Mouse (Mus musculus): ENCODE measurements around the gene Tiam1.

Gene Tiam1

GRCm38 (mm10) chr16:90143760-90144516 is at the start of gene Tiam1:
Gene Tiam1, minus strand, starts transcription at chr16:90143769.
- peak; percentile 93 for DNase-seq (ENCODE audit: low spot score)

- DNase-seq (ENCODE audit: low spot score), result no peak
These were observed 47.7 kb upstream of the Tiam1 start for GRCm38 (mm10) chr16:90191289-90191688.

DNA sequence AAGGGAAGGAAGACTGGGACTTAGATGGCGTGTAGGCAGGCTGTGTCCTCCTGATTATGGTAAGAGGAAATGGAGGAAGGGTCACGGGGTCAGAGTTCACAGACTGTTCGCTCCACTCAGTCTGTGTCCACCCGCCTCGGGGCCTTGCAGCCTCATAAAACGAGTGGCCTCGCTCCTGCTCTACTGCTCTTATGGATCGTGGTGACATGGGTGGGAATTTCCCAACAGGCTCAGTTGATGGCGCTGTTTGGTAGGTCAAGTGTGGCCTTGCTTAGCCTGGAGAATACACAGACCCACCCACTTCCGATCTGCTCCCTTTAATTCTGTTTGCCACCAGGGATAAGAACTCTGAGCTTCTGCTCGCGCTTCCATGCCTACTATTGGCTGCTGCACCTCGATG is 43.9 kb upstream of the Tiam1 start:
- no peak for DNase-seq (ENCODE audit: low spot score)

- peak; percentile 70 for DNase-seq (ENCODE audit: low spot score)
These were observed 42.5 kb upstream of the Tiam1 start for GRCm38 (mm10) chr16:90185928-90186588.

- DNase-seq (ENCODE audit: low spot score), result no peak
These were observed 40.6 kb upstream of the Tiam1 start for GRCm38 (mm10) chr16:90184135-90184534.

DNA sequence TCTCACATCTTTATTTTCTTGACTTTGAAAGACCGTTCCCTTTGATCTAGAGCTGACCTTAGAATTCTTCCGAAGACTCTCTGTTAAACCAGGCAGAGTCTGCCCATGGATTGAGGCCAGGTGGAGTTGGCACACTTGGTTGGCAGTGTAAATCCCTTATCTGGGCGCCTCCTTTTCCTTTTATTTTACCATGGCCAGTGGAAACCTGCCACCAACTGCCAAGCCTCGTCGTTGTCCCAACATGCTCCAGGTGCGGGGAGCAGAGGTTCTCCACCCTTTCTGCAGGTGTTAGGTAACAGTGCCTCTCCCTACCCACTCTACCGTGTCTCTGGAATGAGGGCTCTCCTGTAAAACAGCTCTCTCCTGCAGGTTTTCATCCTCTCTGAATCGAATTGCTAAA is 38.1 kb upstream of the Tiam1 start:
- DNase-seq (ENCODE audit: low spot score), result peak; percentile 33

GRCm38 (mm10) chr16:90180975-90181374 is 37.4 kb upstream of the Tiam1 start:
- DNase-seq (ENCODE audit: low spot score), result no peak

DNA sequence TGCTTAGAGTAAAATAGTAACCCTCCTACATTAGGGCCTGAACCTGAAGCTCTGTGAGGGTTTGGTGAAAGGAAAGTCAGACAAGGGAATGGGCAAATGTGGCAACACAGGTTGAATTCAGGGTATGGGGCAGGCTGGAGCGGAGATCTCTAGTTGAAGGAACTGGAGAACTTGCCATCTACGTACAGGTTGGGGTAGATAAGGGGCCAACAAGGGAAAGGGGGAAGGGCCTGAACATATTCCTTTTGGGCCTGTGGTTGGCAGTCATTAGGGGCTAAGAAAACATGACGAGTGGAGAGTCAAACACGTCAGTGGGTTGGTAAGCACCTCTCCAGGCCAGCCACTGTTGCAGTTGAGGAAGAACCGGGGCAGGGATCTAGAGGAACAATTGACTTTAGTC is 36.3 kb upstream of the Tiam1 start:
- no peak for DNase-seq (ENCODE audit: low spot score)

DNA sequence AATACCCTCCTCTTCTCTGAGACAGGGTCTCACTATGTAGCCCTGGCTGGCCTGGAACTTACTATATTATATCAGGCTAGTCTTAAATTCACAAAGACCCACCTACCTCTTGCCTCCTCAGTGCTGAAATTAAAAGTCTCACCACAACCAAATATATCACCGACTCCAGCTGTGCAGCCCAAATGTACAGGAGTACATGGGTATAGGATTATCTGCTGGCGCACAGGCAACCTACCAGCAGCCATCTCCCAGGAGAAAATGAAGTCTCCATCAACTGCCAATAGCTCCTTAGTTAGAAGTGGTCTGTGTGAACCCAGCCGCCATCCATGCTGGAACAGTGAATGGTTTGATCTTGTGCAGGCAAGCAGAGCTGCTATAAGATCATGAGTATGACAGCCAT is 34.8 kb upstream of the Tiam1 start:
- no peak for DNase-seq (ENCODE audit: low spot score)

GRCm38 (mm10) chr16:90177425-90177824 is 33.9 kb upstream of the Tiam1 start:
- no peak for DNase-seq (ENCODE audit: low spot score)

DNA sequence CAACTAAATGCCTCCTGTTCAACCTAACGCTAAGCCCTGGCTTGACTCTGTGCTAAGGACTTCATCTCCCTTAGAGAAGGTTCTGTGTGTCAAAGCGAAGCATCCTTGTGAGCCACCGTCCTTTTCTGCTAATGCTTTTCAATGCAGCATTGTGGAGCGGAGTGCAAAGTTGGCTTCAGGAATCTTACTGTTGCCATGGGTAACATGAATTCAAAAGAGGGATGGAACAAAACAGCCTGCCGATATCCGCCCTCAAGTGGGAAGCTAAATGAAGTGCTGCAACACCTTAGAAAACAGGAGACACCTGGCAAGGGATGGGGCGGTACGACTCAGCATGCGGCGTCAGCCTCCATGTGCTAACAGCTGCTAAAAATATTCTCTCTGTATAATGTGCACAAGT is 32.9 kb upstream of the Tiam1 start:
- no peak for DNase-seq (ENCODE audit: low spot score)

DNA sequence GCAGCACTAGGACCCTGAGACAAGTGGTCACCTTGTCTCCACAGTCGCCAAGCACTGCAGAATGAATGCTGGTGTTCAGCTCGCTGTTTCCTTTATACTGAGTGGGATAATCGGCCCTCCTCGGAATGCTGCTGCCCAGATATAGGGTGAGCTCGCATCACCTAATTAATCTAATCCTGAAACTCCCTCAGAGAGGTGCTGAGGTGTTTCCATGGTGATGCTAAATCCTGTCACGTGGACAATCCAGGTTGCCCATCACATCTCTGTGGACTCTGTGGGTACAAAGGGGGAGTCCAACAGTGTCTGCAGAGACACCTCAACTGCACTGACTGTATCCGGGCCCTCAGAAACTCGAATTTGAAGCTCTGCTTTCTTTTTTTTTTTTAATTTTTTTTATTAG is 27.8 kb upstream of the Tiam1 start:
- no peak for DNase-seq (ENCODE audit: low spot score)

DNA sequence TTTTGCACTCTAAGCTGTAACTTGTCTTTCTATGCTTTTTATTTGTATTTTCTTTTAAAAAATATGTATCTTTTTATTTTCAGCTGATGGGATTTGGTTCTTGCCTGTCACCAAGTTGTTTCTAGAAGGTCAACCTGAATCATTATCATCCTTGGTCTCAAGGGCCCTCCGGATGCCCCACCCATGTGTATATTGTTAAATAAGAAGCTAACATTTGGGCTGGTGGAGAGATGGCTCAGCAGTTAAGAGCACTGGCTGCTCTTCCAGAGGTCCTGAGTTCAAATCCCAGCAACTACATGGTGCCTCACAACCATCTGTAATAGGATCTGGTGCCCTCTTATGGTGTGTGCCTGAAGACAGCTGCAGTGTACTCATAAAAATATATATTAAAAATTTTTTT is 27.1 kb upstream of the Tiam1 start:
- no peak for DNase-seq (ENCODE audit: low spot score)

DNA sequence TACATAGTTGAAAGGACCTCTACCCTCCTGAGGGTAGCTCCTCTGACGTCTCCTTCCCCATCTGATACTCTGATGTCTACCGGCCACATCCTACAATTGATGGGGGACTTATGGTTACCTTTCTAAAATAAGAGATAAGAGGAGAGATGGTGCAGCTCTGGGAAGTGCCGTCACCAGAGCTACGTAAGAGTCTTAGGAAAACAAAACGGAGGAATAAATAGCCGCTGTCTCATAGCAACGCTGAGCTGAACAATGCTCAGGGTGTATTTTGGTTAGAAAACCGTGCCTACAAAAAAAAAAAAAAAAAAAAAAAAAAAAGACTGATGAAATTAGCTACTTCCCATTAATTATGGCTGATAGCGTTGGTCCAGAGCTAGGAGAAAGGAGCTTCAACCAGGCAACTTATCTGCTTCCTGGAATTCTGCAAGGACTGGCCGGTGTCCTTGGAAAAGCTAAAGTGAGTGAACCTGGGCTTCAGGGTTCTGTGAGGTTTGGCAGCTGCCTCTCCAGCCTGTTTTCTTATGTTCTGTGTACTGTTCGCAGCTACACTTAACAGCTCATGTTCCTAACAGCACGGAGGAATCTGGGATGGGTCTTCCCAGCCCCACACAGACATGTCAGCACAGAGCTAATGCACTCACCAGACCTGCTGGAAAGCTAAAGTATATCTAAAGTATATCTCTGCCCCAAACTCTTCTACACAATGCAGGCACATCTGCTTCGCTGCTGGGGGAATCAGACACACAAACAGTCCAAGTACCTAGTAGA is 26.5 kb upstream of the Tiam1 start:
- DNase-seq (ENCODE audit: low spot score), result no peak

DNA sequence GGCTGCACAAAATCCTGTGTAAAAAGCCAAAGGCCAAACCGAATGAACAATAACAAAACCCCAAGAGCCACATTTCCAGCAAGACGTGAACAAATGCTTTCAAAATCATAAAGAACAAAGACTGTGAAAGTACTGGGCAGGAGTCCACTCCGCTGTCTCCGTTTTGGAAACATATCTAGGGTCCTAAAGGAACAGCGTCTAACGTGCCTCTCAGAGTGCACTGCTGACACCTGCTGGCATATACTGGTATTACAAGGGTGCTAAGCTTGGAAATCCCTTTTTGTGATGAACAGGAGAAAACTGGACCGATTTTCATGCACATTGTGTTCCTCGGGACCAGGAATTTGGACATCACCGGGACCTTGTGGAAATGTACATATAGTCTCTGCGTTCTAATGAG is 24.1 kb upstream of the Tiam1 start:
- DNase-seq (ENCODE audit: low spot score), result peak; percentile 81

DNA sequence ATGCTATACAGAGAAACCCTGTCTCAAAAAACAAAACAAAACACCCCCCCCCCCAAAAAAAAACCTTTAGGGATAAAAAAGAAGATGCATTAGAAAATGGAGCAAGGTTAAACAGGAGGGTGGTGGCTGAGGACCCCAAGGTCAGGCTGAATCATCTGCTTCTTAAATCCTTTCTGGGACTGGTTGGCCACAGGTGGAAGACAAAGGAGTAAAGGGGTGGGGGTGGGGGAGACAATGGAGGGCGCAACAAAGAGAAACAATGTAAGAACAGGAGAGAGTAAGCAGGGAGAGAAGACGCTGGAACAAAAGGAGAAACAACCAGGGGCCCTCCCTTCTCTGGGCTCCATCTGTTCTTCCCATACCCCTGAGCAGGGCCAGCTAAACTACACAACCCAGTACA is 21.9 kb upstream of the Tiam1 start:
- no peak for DNase-seq (ENCODE audit: low spot score)

GRCm38 (mm10) chr16:90164942-90165341 is 21.4 kb upstream of the Tiam1 start:
- no peak for DNase-seq (ENCODE audit: low spot score)

GRCm38 (mm10) chr16:90155080-90155479 is 11.5 kb upstream of the Tiam1 start:
- no peak for DNase-seq (ENCODE audit: low spot score)

DNA sequence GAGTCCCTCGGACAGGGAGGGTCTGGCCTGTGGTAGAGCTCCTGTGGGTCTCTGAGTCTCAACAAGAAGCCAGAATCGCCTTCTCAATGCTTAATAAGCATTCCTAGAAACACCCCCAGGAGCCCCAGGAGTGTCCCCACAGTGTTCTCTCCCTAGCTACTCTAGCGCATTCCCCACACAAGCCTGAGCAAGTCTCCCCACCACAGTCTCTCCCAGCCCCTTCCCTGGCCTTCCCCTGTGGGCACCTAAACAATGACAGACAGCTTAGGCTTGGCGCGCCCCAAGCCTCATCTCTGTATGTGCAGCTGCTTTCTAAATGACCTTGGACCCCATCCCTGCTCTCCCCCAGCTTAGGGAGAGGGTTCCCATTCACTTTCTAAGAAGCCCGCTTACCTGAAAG is 7.3 kb upstream of the Tiam1 start:
- DNase-seq (ENCODE audit: low spot score), result no peak

GRCm38 (mm10) chr16:90150126-90150525 is 6.6 kb upstream of the Tiam1 start:
- no peak for DNase-seq (ENCODE audit: low spot score)

DNA sequence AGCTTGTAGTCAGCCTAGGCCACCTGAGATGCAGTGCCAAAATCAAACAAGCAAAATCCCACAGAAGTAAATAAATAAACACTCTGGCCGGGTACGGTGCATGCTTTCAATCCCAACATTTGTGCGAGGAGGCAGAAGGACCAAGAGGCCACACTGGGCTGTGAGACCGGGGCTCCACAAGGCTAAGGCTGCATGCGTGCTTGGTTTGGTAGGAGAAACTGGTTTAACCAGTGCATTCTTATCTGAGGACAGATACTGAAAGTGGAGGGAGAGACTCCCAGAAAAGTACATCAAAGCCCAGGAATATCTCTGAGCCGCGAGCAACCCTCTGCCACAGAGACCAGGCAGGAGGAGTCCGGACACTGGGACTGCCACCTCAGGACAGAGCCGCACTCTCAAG is 5.8 kb upstream of the Tiam1 start:
- no peak for DNase-seq (ENCODE audit: low spot score)

DNA sequence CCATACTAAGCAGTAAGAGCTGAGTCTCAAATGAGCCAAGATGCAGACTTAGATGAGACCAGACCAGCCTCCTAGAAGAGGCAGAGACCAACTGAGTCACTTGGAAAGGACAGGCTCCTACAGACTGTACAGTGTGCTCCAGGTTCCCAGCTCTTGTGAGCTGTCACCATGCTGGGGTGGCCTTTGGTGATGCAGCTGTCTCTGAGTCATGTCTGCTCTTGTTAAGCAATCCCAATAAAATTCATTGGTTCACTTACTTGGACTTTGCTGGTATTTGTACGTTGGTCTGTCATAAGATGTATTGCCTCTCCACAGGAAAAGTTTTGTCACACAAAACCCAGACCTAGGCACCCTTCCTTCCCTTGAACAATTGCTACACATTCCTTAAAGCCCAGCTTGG is 1.7 kb upstream of the Tiam1 start:
- DNase-seq (ENCODE audit: low spot score), result no peak

GRCm38 (mm10) chr16:90144541-90144940 is 972 bp upstream of the Tiam1 start:
- DNase-seq (ENCODE audit: low spot score), result no peak

Data from ovary, postnatal 14 days (tissue).